Mouse (Mus musculus): ENCODE data around the gene Alpk1.
"Not testable (repeated sequence)": the region's sequence is repeated elsewhere in the genome, so short reads cannot be mapped to it uniquely, and the experiment has no call there.

Alpk1 gene

DNA sequence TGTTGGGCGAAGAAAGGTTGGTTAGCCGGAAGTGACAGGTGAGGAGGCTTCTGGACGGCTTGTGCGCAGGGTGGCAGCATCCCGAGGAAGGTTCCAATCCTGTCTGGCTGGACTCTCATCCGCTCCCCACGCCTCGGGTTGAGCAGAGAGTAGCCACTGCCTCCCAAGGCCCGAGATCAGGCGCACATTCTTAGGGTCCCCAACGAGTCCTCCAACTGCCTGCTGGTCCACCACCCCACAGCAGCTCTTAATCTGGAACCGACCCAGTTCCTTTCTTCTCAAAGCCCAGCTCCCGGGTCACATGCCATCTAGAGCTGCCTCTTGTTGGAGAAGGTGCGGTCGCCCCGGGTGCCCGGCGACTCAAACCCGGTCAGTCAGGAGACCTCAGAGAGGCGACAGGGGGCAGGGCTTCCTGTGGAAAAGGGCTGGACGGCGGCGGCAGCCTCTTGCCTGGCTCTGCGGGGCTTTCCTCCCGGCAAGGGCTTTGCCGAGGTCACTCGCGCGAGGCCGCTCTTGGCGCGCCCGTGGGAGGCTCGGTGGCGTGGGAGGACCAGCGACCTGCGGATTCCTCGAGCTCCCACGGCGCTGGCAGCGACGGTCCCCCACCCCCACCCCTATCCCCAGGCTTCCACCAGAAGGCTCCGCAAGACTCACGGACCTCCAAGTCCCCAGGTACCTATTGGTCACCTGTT lies 9.3 kb upstream of the Alpk1 start, which contains the start of gene Tifa:
Gene Tifa, plus strand, starts transcription at position 306 of the 692 bp plus-strand sequence.
- peak; percentile 35 to 46 for DNase-seq

DNA sequence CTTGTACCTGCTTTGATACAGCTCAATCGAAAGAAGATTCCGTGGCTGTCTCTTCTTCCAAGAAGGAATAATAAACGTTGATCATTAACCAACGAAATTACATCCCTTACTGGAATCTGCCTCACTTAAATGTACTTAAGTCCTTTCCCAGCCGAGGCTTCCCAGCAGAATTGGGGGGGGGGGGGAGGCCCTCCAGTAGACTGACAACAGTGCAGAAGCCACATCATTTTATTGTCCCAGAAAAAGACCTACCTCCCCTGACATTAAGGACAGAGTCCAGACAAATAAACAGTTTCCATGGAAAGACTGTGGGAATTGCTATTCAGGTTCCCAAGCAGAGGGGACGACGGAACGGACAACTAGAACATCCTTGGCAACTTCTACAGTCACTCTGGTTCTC lies 8.6 kb upstream of the Alpk1 start:
- DNase-seq: no peak

- DNase-seq: no peak
Measured at GRCm38 (mm10) chr3:127788038-127788437, 7.7 kb upstream of the Alpk1 start.

GRCm38 (mm10) chr3:127787032-127787431 lies 6.7 kb upstream of the Alpk1 start:
- DNase-seq: no peak

GRCm38 (mm10) chr3:127783680-127784079 lies 3.4 kb upstream of the Alpk1 start:
- not testable (repeated sequence) for DNase-seq

DNA sequence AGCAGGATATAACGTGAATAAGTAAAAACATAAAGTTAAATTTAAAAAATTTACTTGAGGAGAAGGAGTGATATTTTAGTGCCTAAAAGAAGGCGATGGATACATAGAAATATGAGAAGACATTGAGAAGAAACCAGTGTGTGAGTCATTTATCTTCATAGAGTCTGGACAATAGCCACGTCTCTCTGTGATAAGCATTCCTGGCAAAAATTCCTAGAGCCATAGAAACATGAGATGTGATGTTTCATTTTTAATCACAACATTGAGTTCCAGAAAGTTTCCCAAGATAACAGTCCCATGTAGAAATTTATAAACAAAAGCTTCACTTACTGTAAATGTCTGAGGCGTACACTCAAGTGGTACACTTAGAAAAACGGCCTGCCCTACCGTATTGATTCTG lies 2.6 kb upstream of the Alpk1 start:
- DNase-seq: no peak

GRCm38 (mm10) chr3:127780921-127781320 lies 594 bp upstream of the Alpk1 start:
- DNase-seq: no peak

DNA sequence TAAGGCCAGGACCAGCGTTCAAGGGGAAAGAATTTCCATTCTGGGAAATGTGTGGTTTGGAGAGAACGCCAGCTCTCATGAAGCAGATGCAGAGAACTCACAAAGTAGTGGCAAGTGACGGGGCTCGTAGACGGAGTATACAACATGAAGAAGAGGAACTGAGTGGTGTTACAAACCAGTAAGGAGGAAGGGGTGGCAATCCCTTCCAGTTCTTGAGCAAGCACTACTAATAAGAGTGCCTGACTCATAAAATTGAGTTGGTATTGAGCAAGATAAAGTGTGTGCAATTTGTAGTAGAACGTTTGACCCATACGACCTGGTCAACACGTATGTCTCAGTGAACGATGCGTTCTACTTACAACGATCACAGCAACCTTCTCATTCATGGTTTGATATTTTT lies 11.2 kb downstream of the Alpk1 start:
- DNase-seq: no peak

GRCm38 (mm10) chr3:127765971-127766370 lies 14.4 kb downstream of the Alpk1 start:
- no peak for DNase-seq

DNA sequence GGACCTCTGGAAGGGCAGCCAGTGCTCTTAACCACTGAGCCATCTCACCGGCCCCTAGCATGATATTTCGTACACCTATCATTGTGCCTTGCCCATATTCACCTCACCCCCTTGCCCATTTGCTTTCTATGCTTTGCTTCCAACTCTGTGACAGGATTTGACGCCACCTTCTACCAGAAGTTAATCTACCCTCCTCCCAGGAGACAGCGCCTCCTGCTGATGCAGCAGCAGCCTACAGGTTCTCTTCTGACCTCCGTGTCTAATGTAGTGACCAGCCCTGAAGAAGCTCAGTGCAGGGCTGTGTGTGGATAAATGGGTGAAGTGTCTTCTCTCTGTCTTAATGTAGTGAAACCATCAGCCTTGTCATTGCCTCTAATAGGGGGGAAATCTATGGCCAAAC lies 15.8 kb downstream of the Alpk1 start:
- DNase-seq: no peak

DNA sequence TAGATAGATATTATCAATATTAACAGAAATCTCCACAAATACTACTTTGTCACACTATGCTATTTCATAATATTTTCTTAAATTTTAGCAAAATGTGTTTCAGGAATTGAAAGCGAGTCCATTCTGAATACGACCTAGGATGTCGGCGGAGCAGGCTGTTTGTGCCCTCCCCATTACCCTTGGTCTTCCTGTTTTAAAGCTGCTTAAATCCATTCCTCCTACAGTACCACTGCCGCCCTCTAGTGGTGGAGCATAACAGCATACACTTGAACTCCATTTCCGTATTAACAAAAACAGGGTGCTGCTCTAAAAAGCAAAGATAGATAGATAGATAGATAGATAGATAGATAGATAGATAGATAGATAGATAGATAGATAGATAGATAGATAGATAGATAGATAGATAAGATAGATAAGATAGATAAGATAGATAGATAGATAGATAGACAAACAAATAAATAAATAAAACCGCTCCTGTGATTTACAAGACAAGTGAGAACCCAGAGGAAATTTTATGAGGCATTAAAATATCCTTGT lies 17.2 kb downstream of the Alpk1 start:
- peak; percentile 77 to 80 for DNase-seq

DNA sequence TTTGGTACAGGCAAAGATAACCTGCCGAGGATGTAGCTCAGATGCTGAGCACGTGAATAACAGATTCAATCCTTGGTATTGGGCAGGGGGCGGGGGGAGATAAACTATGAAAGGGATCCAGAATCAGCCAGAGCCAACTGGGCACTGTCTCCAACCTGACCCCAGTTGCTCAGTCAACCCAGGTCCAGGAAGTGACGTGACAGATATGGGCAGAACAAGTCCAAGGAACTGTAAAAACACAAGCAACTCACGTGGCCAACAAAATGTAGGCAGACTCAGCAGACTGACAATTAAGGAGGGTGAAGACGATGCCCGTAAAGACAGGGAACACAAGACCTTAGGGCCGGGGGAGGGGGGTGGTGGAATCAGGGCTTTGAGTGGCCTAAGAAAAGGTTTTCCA lies 17.9 kb downstream of the Alpk1 start:
- DNase-seq: no peak

DNA sequence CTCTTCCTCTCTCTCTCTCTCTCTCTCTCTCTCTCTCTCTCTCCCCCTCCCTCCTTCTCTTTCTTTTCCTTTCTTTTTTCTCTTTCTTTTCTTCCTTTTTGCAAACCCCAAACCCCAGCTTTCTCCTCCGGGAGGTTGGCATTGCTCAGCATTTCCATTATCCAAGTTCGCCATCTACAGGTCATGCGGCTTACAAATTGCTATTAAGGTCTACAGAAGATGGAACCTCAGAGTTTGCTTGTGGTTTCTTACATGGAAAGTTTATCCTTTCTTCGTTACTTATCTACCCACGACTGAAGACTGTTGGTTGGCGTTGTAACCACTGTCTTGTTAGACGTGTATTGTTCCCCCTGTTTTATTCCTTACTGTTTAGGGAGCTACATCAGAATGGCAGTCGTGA lies 21.1 kb downstream of the Alpk1 start:
- DNase-seq: no peak

DNA sequence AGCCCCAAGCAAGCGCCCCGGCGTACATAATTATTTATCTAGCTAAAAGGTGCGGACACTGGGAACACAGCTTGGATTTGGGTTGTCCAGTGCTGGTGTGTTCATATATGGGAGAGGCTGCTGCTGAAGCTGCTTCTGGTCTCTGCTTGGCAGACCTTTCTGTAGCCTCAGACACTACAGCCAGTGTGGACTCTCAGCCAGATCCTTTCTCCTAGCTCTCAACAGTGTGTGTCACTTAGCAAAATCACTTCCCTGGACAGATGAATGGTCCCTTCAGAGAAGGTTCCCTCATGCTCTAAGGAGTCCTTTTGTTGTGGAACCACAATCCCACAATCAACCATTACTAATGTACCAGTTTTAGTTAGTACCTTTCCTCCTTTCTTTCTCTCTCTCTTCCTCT lies 21.5 kb downstream of the Alpk1 start:
- DNase-seq: no peak

- DNase-seq: no peak
Measured at GRCm38 (mm10) chr3:127757886-127758301, 22.4 kb downstream of the Alpk1 start.

- no peak for DNase-seq
Measured at GRCm38 (mm10) chr3:127756458-127756857, 23.9 kb downstream of the Alpk1 start.

DNA sequence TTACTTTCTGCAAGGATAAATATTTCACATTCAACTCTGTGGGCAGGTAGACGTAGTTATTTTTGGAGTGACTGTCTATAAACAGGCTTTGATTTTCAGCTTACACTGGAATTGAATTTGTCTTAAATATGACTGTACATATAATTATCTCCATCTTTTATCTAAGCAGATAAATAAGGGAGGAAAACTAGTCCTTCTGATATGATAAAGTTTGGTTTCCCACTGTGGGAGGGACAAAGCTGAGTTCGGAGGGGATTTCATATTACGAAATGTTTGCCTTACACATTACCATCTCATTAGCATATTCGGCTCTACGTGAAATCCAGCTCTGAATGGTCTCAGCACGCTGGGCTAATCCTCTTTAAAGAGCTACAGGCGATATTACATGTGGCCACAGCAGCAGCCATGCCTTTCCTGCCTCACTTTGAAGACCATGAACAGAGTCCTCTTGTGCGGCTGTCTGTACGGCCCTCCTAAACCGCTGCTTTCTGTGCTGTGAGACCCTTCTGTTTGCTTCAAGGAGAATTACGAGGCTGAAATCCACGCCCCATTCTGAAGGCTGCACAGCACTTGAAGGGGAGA lies 30.3 kb downstream of the Alpk1 start:
- no peak for DNase-seq

DNA sequence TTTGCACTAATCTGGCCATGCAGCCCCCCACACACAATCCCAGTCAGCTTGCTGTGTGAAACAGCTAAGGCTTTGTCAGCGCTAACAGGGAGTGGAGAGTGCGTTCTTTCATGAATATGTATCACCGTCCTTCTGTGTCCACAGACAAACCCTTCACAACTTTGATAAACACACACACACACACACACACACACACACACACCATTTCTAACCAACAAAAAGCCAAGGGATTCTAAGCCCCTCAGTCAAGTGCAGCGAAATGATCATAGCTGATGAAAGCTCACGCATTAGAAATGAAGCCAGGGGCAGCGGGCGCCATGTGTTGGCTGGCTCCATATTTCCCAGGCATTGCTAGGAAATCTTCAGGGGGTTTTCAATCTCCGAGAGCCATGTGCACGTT lies 31.1 kb downstream of the Alpk1 start:
- no peak for DNase-seq

DNA sequence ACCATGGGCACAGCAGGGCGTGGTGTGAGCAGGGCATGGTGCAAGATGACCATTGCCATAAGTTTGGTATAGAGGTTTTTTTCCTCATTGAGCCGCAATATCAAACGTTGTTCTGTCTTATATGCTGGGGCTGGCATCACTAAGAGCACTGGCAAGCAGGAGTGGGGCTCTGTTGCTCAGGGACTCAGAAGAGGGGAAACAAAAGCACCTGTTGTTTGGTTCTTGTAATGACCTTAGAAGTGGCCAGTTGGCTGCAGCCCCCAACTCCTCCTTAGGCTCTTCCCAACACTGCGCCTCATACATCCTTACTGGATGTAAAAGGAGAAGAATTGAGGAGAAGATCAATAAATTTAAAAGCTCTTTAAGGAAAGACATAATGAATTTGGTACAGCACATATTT lies 31.7 kb downstream of the Alpk1 start:
- DNase-seq: no peak

DNA sequence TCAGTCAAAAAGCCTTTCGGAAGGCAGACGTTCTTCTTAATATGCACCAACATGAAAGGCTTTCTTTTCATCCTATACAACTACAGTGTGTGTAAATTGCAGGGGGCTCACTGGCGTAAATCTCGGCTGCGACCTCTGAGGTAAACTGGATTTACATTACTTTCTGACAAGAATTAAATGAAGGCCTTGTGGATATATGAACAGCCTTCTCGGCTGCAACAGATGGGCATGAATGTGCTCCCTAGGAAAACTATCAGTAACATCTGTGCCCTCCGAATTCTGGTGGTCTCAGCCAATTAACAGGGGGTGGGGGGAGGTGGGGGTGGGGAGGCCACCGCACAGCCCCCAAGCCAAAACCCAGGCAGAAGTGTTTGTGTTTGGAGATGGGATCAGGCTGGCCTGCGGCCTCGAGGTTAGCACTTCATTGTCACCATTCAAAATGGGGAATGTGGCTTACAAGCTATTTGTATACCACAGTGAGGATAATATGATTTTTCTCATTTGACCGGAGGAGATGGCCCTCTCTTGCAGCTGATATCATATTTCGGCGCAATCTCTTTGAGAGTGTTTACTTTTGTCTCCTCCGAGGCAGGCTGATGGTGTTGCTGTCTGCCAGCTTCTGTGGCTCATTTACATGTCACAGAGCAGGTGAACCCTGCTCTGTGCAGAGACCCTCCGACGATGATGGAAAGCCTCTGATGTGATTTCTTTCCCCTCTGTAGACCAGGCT lies 34.3 kb downstream of the Alpk1 start:
- no peak for DNase-seq

DNA sequence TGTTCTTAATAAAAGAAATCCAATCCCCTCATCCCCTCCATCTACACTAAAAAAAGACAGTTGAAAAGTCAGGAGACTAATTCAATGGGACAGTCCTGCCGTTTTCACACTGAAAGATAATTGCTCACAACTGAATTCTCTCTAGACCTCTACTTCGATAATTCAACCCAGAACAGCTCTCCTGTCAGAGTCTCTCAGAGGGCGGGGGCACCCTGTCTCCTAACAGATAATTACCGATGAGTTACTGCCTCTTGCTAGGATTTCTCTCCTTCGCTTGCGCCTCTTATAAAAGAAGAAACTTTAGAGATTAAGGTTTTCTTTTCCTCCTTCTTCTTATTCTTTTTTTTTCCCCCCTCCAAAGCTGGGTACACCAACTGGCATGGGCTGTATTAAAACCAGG lies 34.8 kb downstream of the Alpk1 start:
- no peak for DNase-seq

- DNase-seq: no peak
Measured at GRCm38 (mm10) chr3:127743614-127744365, 36.5 kb downstream of the Alpk1 start.

- no peak for DNase-seq
Measured at GRCm38 (mm10) chr3:127741473-127741872, 38.9 kb downstream of the Alpk1 start.
